Mouse (Mus musculus): ENCODE measurements at regions not wholly inside any gene's neighbourhood (a gene's known extent, or its start where the extent isn't known, plus 50 kb on each side); places are given as distances from the start of the nearest gene placed in this dataset.
"Not testable (repeated sequence)": the region's sequence is repeated elsewhere in the genome, so short reads cannot be mapped to it uniquely, and the experiment has no call there.

DNA sequence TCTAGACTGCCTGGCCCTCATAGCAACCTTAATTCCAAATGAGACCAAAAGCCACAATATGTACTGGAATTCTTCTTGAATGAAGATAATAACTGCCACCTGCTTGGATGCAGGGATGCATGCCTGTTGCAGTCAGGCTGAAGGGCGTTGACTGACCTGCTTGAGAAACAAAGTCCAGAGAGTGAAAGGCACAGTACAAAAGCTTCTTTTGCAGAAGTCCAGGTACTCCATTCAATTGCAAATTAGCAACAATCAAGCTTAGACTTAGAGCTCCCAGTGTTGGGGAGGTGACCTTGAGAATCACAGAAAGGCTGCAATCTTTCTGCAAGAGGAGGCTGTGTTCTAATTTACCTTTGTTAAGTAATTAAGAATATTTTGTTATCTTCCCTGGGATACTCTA lies 1725.3 kb upstream of the Cntnap5a start:
- TF ChIP-seq MAX (IDR thresholded peaks at IDR 0.05); CTCF (IDR thresholded peaks at IDR 0.05; ENCODE audit: control insufficient read depth, insufficient read depth, insufficient read length); USF1 (IDR thresholded peaks at IDR 0.05; ENCODE audit: low read depth); CEBPB (IDR thresholded peaks at IDR 0.05; ENCODE audit: low read depth): not testable (repeated sequence)
